Mouse (Mus musculus): ENCODE measurements at regions not wholly inside any gene's neighbourhood (a gene's known extent, or its start where the extent isn't known, plus 50 kb on each side); places are given as distances from the start of the nearest gene placed in this dataset.

DNA sequence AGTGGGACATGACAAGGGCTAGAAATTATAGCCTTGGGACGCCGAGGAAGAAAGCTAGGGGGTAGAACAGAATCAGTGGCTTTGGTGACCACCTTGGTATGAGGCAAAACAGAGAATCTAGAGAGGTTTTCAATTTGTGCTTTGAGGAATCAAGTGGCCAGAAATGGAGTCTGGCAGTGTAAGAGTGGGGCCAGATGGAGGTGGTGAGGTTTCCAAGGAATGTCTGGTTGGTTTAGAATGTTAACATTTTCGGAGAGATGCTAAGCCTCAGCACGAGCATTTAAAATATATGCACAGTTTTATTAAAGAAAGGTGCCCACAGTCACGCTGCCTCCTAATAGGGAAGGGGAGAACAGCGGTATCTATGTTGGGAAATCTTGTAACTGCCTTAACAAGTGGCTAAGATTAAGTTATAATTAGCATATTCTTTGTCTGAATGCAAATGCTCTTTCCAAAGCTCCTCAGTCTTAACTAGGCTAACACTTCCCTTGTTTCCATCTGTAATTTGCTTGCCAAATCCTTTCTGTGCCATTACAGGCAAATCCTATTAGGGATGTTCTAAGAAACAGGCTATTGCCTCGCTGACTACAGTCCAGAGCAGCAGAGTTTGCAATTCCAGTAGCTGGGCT is 117.9 kb upstream of the Pbx1 start:
- WGBS: 76% methylated on average over 7 of the region's 7 CpGs
- Histone ChIP-seq H3K4me3 (ENCODE audit: insufficient read depth, low read depth, low read length) (no peak overlapping the region), H3K36me3 (ENCODE audit: control insufficient read depth, insufficient read depth, low read length) (no peaks in the 10 kb centered on the region), H3K27ac (ENCODE audit: insufficient read depth, low read depth, low read length) (no peak overlapping the region), H3K4me1 (ENCODE audit: control insufficient read depth, insufficient read depth, low read length) (no peaks in the 10 kb centered on the region), H3K27me3 (replicated peaks; ENCODE audit: control insufficient read depth, insufficient read depth, low read length) (no peaks in the 10 kb centered on the region)
- no peak for DNase-seq
- TF ChIP-seq POLR2A (IDR thresholded peaks at IDR 0.05; ENCODE audit: low read depth, low read length) (no peak), CTCF (conservative IDR thresholded peaks at IDR 0.05; ENCODE audit: insufficient read depth, insufficient read length, low read depth, low read length) (no peak)

DNA sequence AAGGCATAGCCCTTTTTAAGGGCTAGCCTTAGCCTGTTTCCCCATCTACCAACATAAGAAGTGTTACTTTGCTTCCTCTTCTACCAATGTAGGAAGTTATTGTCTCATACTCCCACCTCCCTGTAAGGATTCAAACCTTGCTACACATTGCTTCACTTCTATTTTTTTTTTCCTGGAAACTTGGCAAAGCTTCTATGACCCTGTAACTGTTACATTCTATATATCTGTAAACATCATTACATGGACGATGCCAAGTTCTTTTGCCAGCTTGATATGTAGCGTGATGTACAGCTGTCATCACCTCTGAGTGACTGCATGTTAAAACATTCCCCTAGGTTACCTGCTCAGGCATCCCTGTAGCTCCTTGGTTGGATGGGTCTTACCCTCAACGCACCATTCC is 114.1 kb upstream of the Pbx1 start:
- DNase-seq: no peak
- no peaks in the 10 kb centered on the region for H3K27me3 ChIP-seq (replicated peaks; ENCODE audit: control insufficient read depth, insufficient read depth, low read length)
- TF ChIP-seq CTCF (conservative IDR thresholded peaks at IDR 0.05; ENCODE audit: insufficient read depth, insufficient read length, low read depth, low read length): no peak
- no peak for TF ChIP-seq POLR2A (IDR thresholded peaks at IDR 0.05; ENCODE audit: low read depth, low read length)
- WGBS: 95% methylated on average over 3 of the region's 3 CpGs
- no peak overlapping the region for H3K27ac ChIP-seq (ENCODE audit: insufficient read depth, low read depth, low read length)
- no peak overlapping the region for H3K4me3 ChIP-seq (ENCODE audit: insufficient read depth, low read depth, low read length)
- H3K36me3 ChIP-seq (ENCODE audit: control insufficient read depth, insufficient read depth, low read length): no peaks in the 10 kb centered on the region
- no peaks in the 10 kb centered on the region for H3K4me1 ChIP-seq (ENCODE audit: control insufficient read depth, insufficient read depth, low read length)

GRCm38 (mm10) chr1:168545072-168545780 is 113.2 kb upstream of the Pbx1 start:
- DNase-seq: peak; percentile 8
- Histone ChIP-seq H3K27me3 (replicated peaks; ENCODE audit: control insufficient read depth, insufficient read depth, low read length) (no peaks in the 10 kb centered on the region), H3K4me3 (ENCODE audit: insufficient read depth, low read depth, low read length) (no peak overlapping the region), H3K27ac (ENCODE audit: insufficient read depth, low read depth, low read length) (no peak overlapping the region), H3K4me1 (ENCODE audit: control insufficient read depth, insufficient read depth, low read length) (no peaks in the 10 kb centered on the region), H3K36me3 (ENCODE audit: control insufficient read depth, insufficient read depth, low read length) (no peaks in the 10 kb centered on the region)
- TF ChIP-seq CTCF (conservative IDR thresholded peaks at IDR 0.05; ENCODE audit: insufficient read depth, insufficient read length, low read depth, low read length) (no peak), POLR2A (IDR thresholded peaks at IDR 0.05; ENCODE audit: low read depth, low read length) (no peak)
- 80% methylated on average over 7 of the region's 7 CpGs for WGBS

GRCm38 (mm10) chr1:168541231-168541630 is 109.2 kb upstream of the Pbx1 start:
- Histone ChIP-seq H3K36me3 (ENCODE audit: control insufficient read depth, insufficient read depth, low read length) (no peaks in the 10 kb centered on the region), H3K27me3 (replicated peaks; ENCODE audit: control insufficient read depth, insufficient read depth, low read length) (no peaks in the 10 kb centered on the region), H3K27ac (ENCODE audit: insufficient read depth, low read depth, low read length) (no peak overlapping the region), H3K4me1 (ENCODE audit: control insufficient read depth, insufficient read depth, low read length) (no peaks in the 10 kb centered on the region), H3K4me3 (ENCODE audit: insufficient read depth, low read depth, low read length) (no peak overlapping the region)
- TF ChIP-seq CTCF (conservative IDR thresholded peaks at IDR 0.05; ENCODE audit: insufficient read depth, insufficient read length, low read depth, low read length): no peak
- 69% methylated on average over 2 of the region's 2 CpGs for WGBS
- no peak for DNase-seq

DNA sequence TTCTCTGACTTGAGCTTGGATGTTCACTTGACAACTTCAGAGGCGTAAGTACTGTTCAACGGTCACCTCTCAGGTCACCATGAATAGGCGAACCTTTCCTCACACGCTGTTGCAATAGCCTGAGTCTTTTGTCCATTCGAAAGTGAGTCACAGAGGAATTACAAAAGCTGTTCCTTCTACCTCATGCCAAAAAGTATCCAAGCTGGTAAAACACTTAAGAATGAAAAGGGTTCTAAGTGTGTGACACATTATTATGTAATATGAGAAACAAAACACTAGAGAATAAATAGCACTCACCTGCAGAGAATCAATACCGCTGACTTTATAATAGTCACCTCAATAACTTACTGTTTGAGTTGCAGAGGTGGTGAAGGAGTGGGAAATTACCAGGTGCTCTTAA is 86.0 kb upstream of the Pbx1 start:
- Histone ChIP-seq H3K4me1 (ENCODE audit: control insufficient read depth, insufficient read depth, low read length) (no peaks in the 10 kb centered on the region), H3K36me3 (ENCODE audit: control insufficient read depth, insufficient read depth, low read length) (no peaks in the 10 kb centered on the region), H3K27me3 (replicated peaks; ENCODE audit: control insufficient read depth, insufficient read depth, low read length) (no peaks in the 10 kb centered on the region), H3K27ac (ENCODE audit: insufficient read depth, low read depth, low read length) (no peak overlapping the region), H3K4me3 (ENCODE audit: insufficient read depth, low read depth, low read length) (no peak overlapping the region)
- WGBS: 89% methylated on average over 6 of the region's 6 CpGs
- DNase-seq: no peak
- no peak for TF ChIP-seq POLR2A (IDR thresholded peaks at IDR 0.05; ENCODE audit: low read depth, low read length)
- no peak for TF ChIP-seq CTCF (conservative IDR thresholded peaks at IDR 0.05; ENCODE audit: insufficient read depth, insufficient read length, low read depth, low read length)

- DNase-seq: no peak
- H3K4me3 ChIP-seq (ENCODE audit: insufficient read depth, low read depth, low read length): no peak overlapping the region
- no peaks in the 10 kb centered on the region for H3K4me1 ChIP-seq (ENCODE audit: control insufficient read depth, insufficient read depth, low read length)
- no peak overlapping the region for H3K27ac ChIP-seq (ENCODE audit: insufficient read depth, low read depth, low read length)
- TF ChIP-seq POLR2A (IDR thresholded peaks at IDR 0.05; ENCODE audit: low read depth, low read length) (no peak), CTCF (conservative IDR thresholded peaks at IDR 0.05; ENCODE audit: insufficient read depth, insufficient read length, low read depth, low read length) (no peak)
- WGBS: 69% methylated on average over 1 of the region's 1 CpGs
- no peaks in the 10 kb centered on the region for H3K27me3 ChIP-seq (replicated peaks; ENCODE audit: control insufficient read depth, insufficient read depth, low read length)
- H3K36me3 ChIP-seq (ENCODE audit: control insufficient read depth, insufficient read depth, low read length): no peaks in the 10 kb centered on the region
Observed at GRCm38 (mm10) chr1:168506326-168506725, 74.3 kb upstream of the Pbx1 start.

- Histone ChIP-seq H3K4me3 (ENCODE audit: insufficient read depth, low read depth, low read length) (no peak overlapping the region), H3K27me3 (replicated peaks; ENCODE audit: control insufficient read depth, insufficient read depth, low read length) (no peaks in the 10 kb centered on the region), H3K36me3 (ENCODE audit: control insufficient read depth, insufficient read depth, low read length) (no peaks in the 10 kb centered on the region), H3K4me1 (ENCODE audit: control insufficient read depth, insufficient read depth, low read length) (no peaks in the 10 kb centered on the region), H3K27ac (ENCODE audit: insufficient read depth, low read depth, low read length) (no peak overlapping the region)
- no peak for DNase-seq
- no peak for TF ChIP-seq POLR2A (IDR thresholded peaks at IDR 0.05; ENCODE audit: low read depth, low read length)
- TF ChIP-seq CTCF (conservative IDR thresholded peaks at IDR 0.05; ENCODE audit: insufficient read depth, insufficient read length, low read depth, low read length): no peak
- WGBS: 75% methylated on average over 9 of the region's 9 CpGs
Observed at GRCm38 (mm10) chr1:168504773-168505172, 72.7 kb upstream of the Pbx1 start.

Measured in kidney, adult 2 months (tissue).